9 mouse cellular contexts compared by ENCODE assay signal in the genomic region with DNA sequence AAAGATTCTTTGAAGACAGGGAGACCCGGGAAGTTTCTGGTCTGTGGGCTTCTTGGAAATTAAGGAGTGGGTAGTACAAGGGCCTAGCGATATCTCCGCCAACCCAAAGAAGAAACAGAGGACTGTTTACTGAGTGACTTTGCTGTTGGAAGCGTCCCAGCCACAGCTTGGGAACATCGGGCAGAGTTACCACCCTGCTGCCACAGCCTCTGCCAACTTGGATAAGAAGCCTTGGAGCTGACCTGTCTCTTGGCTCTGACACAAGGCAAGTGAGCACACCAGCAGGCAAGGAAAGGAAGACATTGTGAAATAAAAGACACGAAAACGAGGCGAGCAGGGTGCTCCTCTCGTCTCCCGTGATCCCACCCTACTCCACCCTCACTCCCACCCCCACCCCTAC.
DNase-seq lines count a peak whose midpoint lies in the region; ATAC-seq and TF ChIP-seq lines count a peak whose summit lies in the region.
"Had no signal": no experiment of that assay in that cellular context is flagged by ENCODE, and none has a peak within 500 bp of the region (broad histone marks: within the 10 kb centered on the region; RNA-seq: fewer than 3 reads in every experiment).

No protein-coding gene starts in this region.

- H3K4me3 ChIP-seq in forebrain, embryonic 13.5 days = no peak overlapping the region
- H3K4me3 ChIP-seq in forebrain, embryonic 11.5 days (ENCODE audit: low read depth, low read length) = no peak overlapping the region
- no peak overlapping the region; the same call in 1 of the 2 replicates for H3K4me3 ChIP-seq in layer of hippocampus, adult 2 months

- WGBS in forebrain, embryonic 13.5 days = 88% methylated on average over 10 of the region's 10 CpGs
- 88% methylated on average over 10 of the region's 10 CpGs for WGBS in forebrain, embryonic 11.5 days

- H3K4me2 ChIP-seq in forebrain, embryonic 13.5 days = no peak overlapping the region
- no peak overlapping the region for H3K4me2 ChIP-seq in forebrain, embryonic 11.5 days (ENCODE audit: low read depth, low read length, severe bottlenecking)
- H3K4me2 ChIP-seq: liver, embryonic 11.5 days had no signal

- H3K27ac ChIP-seq in forebrain, embryonic 13.5 days = no peak overlapping the region
- H3K27ac ChIP-seq in forebrain, embryonic 11.5 days (ENCODE audit: low read depth, low read length) = no peak overlapping the region
- H3K27ac ChIP-seq in layer of hippocampus, adult 2 months = no peak overlapping the region

- H3K9me3 ChIP-seq in forebrain, embryonic 13.5 days (replicated peaks) = no peaks in the 10 kb centered on the region
- H3K9me3 ChIP-seq in forebrain, embryonic 11.5 days (ENCODE audit: control insufficient read depth, low read length) = no peaks in the 10 kb centered on the region

- H3K4me1 ChIP-seq in forebrain, embryonic 13.5 days = peaks cover 11% of the 10 kb centered on the region; the same call in 1 of the 2 replicates
- H3K4me1 ChIP-seq in forebrain, embryonic 11.5 days (replicated peaks; ENCODE audit: control insufficient read depth, insufficient read depth, low read length) = 0 out of 2 replicates have a peak, but pooled peaks cover 2% of the 10 kb centered on the region

- no peaks in the 10 kb centered on the region for H3K27me3 ChIP-seq in forebrain, embryonic 13.5 days
- no peaks in the 10 kb centered on the region for H3K27me3 ChIP-seq in forebrain, embryonic 11.5 days (ENCODE audit: control insufficient read depth, insufficient read depth, low read length)

- no peaks in the 10 kb centered on the region for H3K36me3 ChIP-seq in forebrain, embryonic 13.5 days (ENCODE audit: poor library complexity, severe bottlenecking)
- no peaks in the 10 kb centered on the region for H3K36me3 ChIP-seq in forebrain, embryonic 11.5 days (ENCODE audit: control insufficient read depth, insufficient read depth, low read length)

- DNase-seq in forebrain, embryonic 11.5 days (ENCODE audit: low spot score) = no peak
- DNase-seq in ovary, postnatal 36 days (ENCODE audit: low spot score) = peak; percentile 58
- no peak for DNase-seq in ovary, postnatal 10 days (ENCODE audit: low spot score)
- DNase-seq in gastrocnemius, adult 8-10 months (ENCODE audit: low spot score in 2 of 2) = peak; percentile 68 to 76
- peak; percentile 90 for DNase-seq in skeletal muscle tissue, adult 2 months (ENCODE audit: low read depth, low spot score)
- DNase-seq in B cell, adult 2 months = no peak
- DNase-seq in layer of hippocampus, adult 2 months (ENCODE audit: low spot score in 2 of 2) = no peak

- ATAC-seq in forebrain, embryonic 13.5 days = peak; percentile 16; the same call in 1 of the 2 replicates
- no peak for ATAC-seq in forebrain, embryonic 11.5 days (replicated peaks; ENCODE audit: low FRiP score)

- TF ChIP-seq CTCF in layer of hippocampus, adult 2 months (conservative IDR thresholded peaks at IDR 0.05) = no peak

- no peak overlapping the region for H3K9ac ChIP-seq in forebrain, embryonic 13.5 days
- H3K9ac ChIP-seq in forebrain, embryonic 11.5 days (ENCODE audit: low read length) = no peak overlapping the region

Comparison
In these comparisons a context has a peak if more than half of its experiments do, and no peak if none do; other contexts are left out.
1. DNase-seq: peak in ovary, postnatal 36 days (single experiment), gastrocnemius, adult 8-10 months (2 of 2) and skeletal muscle tissue, adult 2 months (single experiment); none in forebrain, embryonic 11.5 days (single experiment), ovary, postnatal 10 days (single experiment), B cell, adult 2 months (0 of 2) and layer of hippocampus, adult 2 months (0 of 2).